Mouse (Mus musculus) heart, embryonic 12.5 days (tissue): ENCODE measurements at regions not wholly inside any gene's neighbourhood (a gene's known extent, or its start where the extent isn't known, plus 50 kb on each side); places are given as distances from the start of the nearest gene placed in this dataset.
A peak's percentile ranks its signal among the peaks of the same experiment; 100 is the strongest.
"Not testable (repeated sequence)": the region's sequence is repeated elsewhere in the genome, so short reads cannot be mapped to it uniquely, and the experiment has no call there.

Source experiments
- ATAC-seq: fragments of 200-750 bp; cut with Nextera tagmentation; 2 replicates; pipeline ENCODE4 v1.8.0; 2017; ENCODE audit warnings: moderate TSS enrichment, moderate library complexity; ENCODE audit not compliant: insufficient number of reproducible peaks, low FRiP score
- H3K27ac ChIP-seq: fragments of 300-500 bp; sonication (generic); 2 replicates; pipeline ENCODE4 v1.5.1; 2016; ENCODE audit warnings: mild to moderate bottlenecking, moderate library complexity; ENCODE audit not compliant: poor library complexity, severe bottlenecking
- H3K27me3 ChIP-seq: fragments of 300-500 bp; sonication (generic); replicated peaks from 2 replicates; pipeline ENCODE4 v1.6.1; 2016; ENCODE audit warnings: mild to moderate bottlenecking, moderate library complexity
- H3K36me3 ChIP-seq: fragments of 300-500 bp; sonication (generic); 2 replicates; pipeline ENCODE4 v1.6.1; 2016; ENCODE audit warnings: mild to moderate bottlenecking, moderate library complexity
- H3K4me1 ChIP-seq: fragments of 300-500 bp; sonication (generic); replicated peaks from 2 replicates; pipeline ENCODE4 v1.6.1; 2016; ENCODE audit warnings: mild to moderate bottlenecking
- H3K4me2 ChIP-seq: fragments of 300-500 bp; sonication (generic); 2 replicates; pipeline ENCODE4 v1.6.1; 2016; ENCODE audit warnings: mild to moderate bottlenecking, moderate library complexity
- H3K4me3 ChIP-seq: fragments of 300-500 bp; sonication (generic); 2 replicates; pipeline ENCODE4 v1.5.1; 2016; ENCODE audit warnings: mild to moderate bottlenecking
- H3K9ac ChIP-seq: fragments of 300-500 bp; sonication (generic); 2 replicates; pipeline ENCODE4 v1.6.1; 2016; ENCODE audit warnings: mild to moderate bottlenecking, moderate library complexity
- H3K9me3 ChIP-seq: fragments of 300-500 bp; sonication (generic); replicated peaks from 2 replicates; pipeline ENCODE4 v1.6.1; 2016; ENCODE audit warnings: mild to moderate bottlenecking, moderate library complexity
- WGBS: fragments of 180-500 bp; shearing (Covaris S2); methylation state at CpG from one replicate; pipeline ENCODE4 v1.1.7; 2016; 5-methylcytosine and 5-hydroxymethylcytosine counted together

GRCm38 (mm10) chr12:106361646-106362045 lies 351.6 kb downstream of the Vrk1 start:
- ATAC-seq, H3K4me3 ChIP-seq, H3K27ac ChIP-seq, H3K4me1 ChIP-seq, H3K27me3 ChIP-seq, H3K9ac ChIP-seq, H3K4me2 ChIP-seq, H3K9me3 ChIP-seq, H3K36me3 ChIP-seq: not testable (repeated sequence)
- 61% methylated on average over 7 of the region's 7 CpGs for WGBS

- no peak overlapping the region for H3K27ac ChIP-seq
- H3K9ac ChIP-seq = no peak overlapping the region
- no peak for ATAC-seq
- H3K4me1 ChIP-seq = no peaks in the 10 kb centered on the region
- H3K9me3 ChIP-seq = no peaks in the 10 kb centered on the region
- H3K4me3 ChIP-seq = no peak overlapping the region
- H3K27me3 ChIP-seq = peaks cover 8% of the 10 kb centered on the region; the same call in 1 of the 2 replicates
- WGBS = 68% methylated on average over 12 of the region's 12 CpGs
- H3K36me3 ChIP-seq = no peaks in the 10 kb centered on the region
- no peak overlapping the region for H3K4me2 ChIP-seq
Observed at GRCm38 (mm10) chr12:106374840-106375375, 364.9 kb downstream of the Vrk1 start.

GRCm38 (mm10) chr12:106375886-106376285 lies 365.9 kb downstream of the Vrk1 start:
- no peak overlapping the region for H3K4me2 ChIP-seq
- no peaks in the 10 kb centered on the region for H3K36me3 ChIP-seq
- no peak overlapping the region for H3K27ac ChIP-seq
- H3K4me1 ChIP-seq = no peaks in the 10 kb centered on the region
- H3K9me3 ChIP-seq = no peaks in the 10 kb centered on the region
- ATAC-seq = no peak
- peaks cover 14% of the 10 kb centered on the region; the same call in 1 of the 2 replicates for H3K27me3 ChIP-seq
- 85% methylated on average over 13 of the region's 13 CpGs for WGBS
- H3K4me3 ChIP-seq = no peak overlapping the region
- H3K9ac ChIP-seq = no peak overlapping the region

GRCm38 (mm10) chr12:106376783-106377182 lies 366.8 kb downstream of the Vrk1 start:
- H3K27ac ChIP-seq = no peak overlapping the region
- no peak overlapping the region for H3K4me3 ChIP-seq

GRCm38 (mm10) chr12:106377281-106377680 lies 367.3 kb downstream of the Vrk1 start:
- Histone ChIP-seq H3K4me3 (no peak overlapping the region), H3K4me1 (no peaks in the 10 kb centered on the region), H3K9me3 (no peaks in the 10 kb centered on the region), H3K36me3 (no peaks in the 10 kb centered on the region), H3K4me2 (no peak overlapping the region), H3K9ac (no peak overlapping the region), H3K27ac (no peak overlapping the region), H3K27me3 (peaks cover 21% of the 10 kb centered on the region; the same call in 1 of the 2 replicates)
- no peak for ATAC-seq
- WGBS = 95% methylated on average over 1 of the region's 1 CpGs

More at GRCm38 (mm10) chr12:106376783-106377182, 366.8 kb downstream of the Vrk1 start:
- Histone ChIP-seq H3K9ac (no peak overlapping the region), H3K9me3 (no peaks in the 10 kb centered on the region), H3K36me3 (no peaks in the 10 kb centered on the region), H3K4me2 (no peak overlapping the region), H3K27me3 (peaks cover 19% of the 10 kb centered on the region; the same call in 1 of the 2 replicates), H3K4me1 (no peaks in the 10 kb centered on the region)
- ATAC-seq = no peak
- 88% methylated on average over 12 of the region's 12 CpGs for WGBS

- H3K9ac ChIP-seq = no peak overlapping the region
- H3K4me2 ChIP-seq = no peak overlapping the region
- peaks cover 21% of the 10 kb centered on the region; the same call in 1 of the 2 replicates for H3K27me3 ChIP-seq
- no peak overlapping the region for H3K27ac ChIP-seq
- 74% methylated on average over 5 of the region's 5 CpGs for WGBS
- H3K9me3 ChIP-seq = no peaks in the 10 kb centered on the region
- no peaks in the 10 kb centered on the region for H3K4me1 ChIP-seq
- no peaks in the 10 kb centered on the region for H3K36me3 ChIP-seq
- ATAC-seq = no peak
- no peak overlapping the region for H3K4me3 ChIP-seq
Observed at GRCm38 (mm10) chr12:106377761-106378160, 367.7 kb downstream of the Vrk1 start.

- H3K4me2 ChIP-seq = peak overlapping the region; percentile 82
- WGBS = 28% methylated on average over 19 of the region's 19 CpGs
Observed at GRCm38 (mm10) chr12:106378303-106379075, 368.5 kb downstream of the Vrk1 start.

GRCm38 (mm10) chr12:106379151-106379594 lies 369.1 kb downstream of the Vrk1 start:
- no peaks in the 10 kb centered on the region for H3K36me3 ChIP-seq
- peak overlapping the region; percentile 82 for H3K4me2 ChIP-seq
- H3K4me1 ChIP-seq = no peaks in the 10 kb centered on the region
- H3K9me3 ChIP-seq = no peaks in the 10 kb centered on the region
- H3K27ac ChIP-seq = no peak overlapping the region
- H3K9ac ChIP-seq = peak overlapping the region; percentile 37; the same call in 1 of the 2 replicates
- H3K27me3 ChIP-seq = peaks cover 21% of the 10 kb centered on the region; the same call in 1 of the 2 replicates
- H3K4me3 ChIP-seq = peak overlapping the region; percentile 43
- WGBS = 2% methylated on average over 14 of the region's 14 CpGs
- no peak for ATAC-seq

More at GRCm38 (mm10) chr12:106378303-106379075, 368.5 kb downstream of the Vrk1 start:
- no peaks in the 10 kb centered on the region for H3K4me1 ChIP-seq
- peaks cover 21% of the 10 kb centered on the region; the same call in 1 of the 2 replicates for H3K27me3 ChIP-seq
- peak overlapping the region; percentile 43 for H3K4me3 ChIP-seq
- peak overlapping the region; percentile 37; the same call in 1 of the 2 replicates for H3K9ac ChIP-seq
- H3K9me3 ChIP-seq = no peaks in the 10 kb centered on the region
- ATAC-seq = no peak
- H3K36me3 ChIP-seq = no peaks in the 10 kb centered on the region
- no peak overlapping the region for H3K27ac ChIP-seq

- no peaks in the 10 kb centered on the region for H3K4me1 ChIP-seq
- no peak overlapping the region for H3K27ac ChIP-seq
- H3K36me3 ChIP-seq = no peaks in the 10 kb centered on the region
- no peak for ATAC-seq
- peaks cover 21% of the 10 kb centered on the region; the same call in 1 of the 2 replicates for H3K27me3 ChIP-seq
- H3K4me2 ChIP-seq = no peak overlapping the region
- no peak overlapping the region for H3K9ac ChIP-seq
- H3K4me3 ChIP-seq = no peak overlapping the region
- 70% methylated on average over 14 of the region's 14 CpGs for WGBS
- H3K9me3 ChIP-seq = no peaks in the 10 kb centered on the region
Observed at GRCm38 (mm10) chr12:106379779-106380178, 369.8 kb downstream of the Vrk1 start.

- Histone ChIP-seq H3K4me2 (no peak overlapping the region), H3K27me3 (peaks cover 16% of the 10 kb centered on the region; the same call in 1 of the 2 replicates), H3K4me3 (no peak overlapping the region), H3K27ac (no peak overlapping the region), H3K36me3 (no peaks in the 10 kb centered on the region), H3K9me3 (no peaks in the 10 kb centered on the region), H3K9ac (no peak overlapping the region), H3K4me1 (no peaks in the 10 kb centered on the region)
- WGBS = 75% methylated on average over 15 of the region's 15 CpGs
- ATAC-seq = no peak
Observed at GRCm38 (mm10) chr12:106381821-106382220, 371.8 kb downstream of the Vrk1 start.

- WGBS = 82% methylated on average over 11 of the region's 11 CpGs
- no peak for ATAC-seq
- no peaks in the 10 kb centered on the region for H3K9me3 ChIP-seq
- H3K36me3 ChIP-seq = no peaks in the 10 kb centered on the region
- H3K27ac ChIP-seq = no peak overlapping the region
- H3K4me1 ChIP-seq = no peaks in the 10 kb centered on the region
- H3K9ac ChIP-seq = no peak overlapping the region
- H3K4me2 ChIP-seq = no peak overlapping the region
- no peaks in the 10 kb centered on the region for H3K27me3 ChIP-seq
- no peak overlapping the region for H3K4me3 ChIP-seq
Observed at GRCm38 (mm10) chr12:106389214-106389613, 379.2 kb downstream of the Vrk1 start.
